In the genomic region with DNA sequence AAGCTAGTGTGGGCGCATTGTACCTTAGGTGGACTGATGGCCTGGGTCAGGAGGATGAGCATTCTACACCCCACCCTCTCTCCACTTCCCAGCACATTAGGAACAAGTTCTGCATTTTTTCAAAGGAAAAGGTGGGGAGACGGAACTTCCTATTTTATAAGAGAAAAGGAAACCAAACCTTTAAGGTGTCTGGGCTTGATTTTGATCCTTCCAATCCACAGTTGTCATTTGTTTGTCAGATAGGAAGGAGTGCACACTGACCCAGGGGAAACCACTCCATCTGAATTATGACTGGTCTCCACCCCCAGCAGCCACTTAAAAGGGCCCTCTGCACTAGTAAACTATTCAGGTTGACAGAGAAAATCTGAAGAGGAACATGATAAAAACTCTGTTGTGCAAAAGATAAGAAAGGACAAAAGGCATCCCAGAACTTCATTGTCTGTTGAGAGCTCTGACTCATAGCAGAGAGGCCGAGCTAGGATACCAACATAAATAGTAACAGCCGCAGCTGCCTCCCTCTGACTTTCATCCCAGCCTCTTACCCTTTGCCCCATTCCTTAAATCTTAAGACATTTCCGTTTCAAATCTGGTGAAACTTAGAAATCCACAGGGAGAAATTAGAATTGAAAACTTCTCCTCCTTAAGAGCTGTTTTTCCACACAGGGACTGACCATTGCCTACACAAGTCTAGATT, we compare ENCODE assay signal across 15 mouse cellular contexts. TPM values are rescaled to one million over a fixed set of nuclear protein-coding genes. Genes with fewer than 3 reads are reported as not detected.
DNase-seq lines count a peak whose midpoint lies in the region; ATAC-seq and TF ChIP-seq lines count a peak whose summit lies in the region.
"Had no signal": no experiment of that assay in that cellular context is flagged by ENCODE, and none has a peak within 500 bp of the region (broad histone marks: within the 10 kb centered on the region; RNA-seq: fewer than 3 reads in every experiment).

No protein-coding gene starts in this region.

- 0 out of 2 replicates have a peak, but pooled peaks have one; percentile 13 for TF ChIP-seq EP300 in lung, postnatal 0 days (IDR thresholded peaks at IDR 0.05)

- no peak overlapping the region for H3K4me2 ChIP-seq in lung, postnatal 0 days (replicated peaks; ENCODE audit: low read depth, low read length)
- no peak overlapping the region for H3K4me2 ChIP-seq in kidney, embryonic 16.5 days (replicated peaks; ENCODE audit: low read depth, low read length)
- H3K4me2 ChIP-seq in midbrain, embryonic 11.5 days, result no peak overlapping the region
- H3K4me2 ChIP-seq: limb, embryonic 15.5 days; lung, embryonic 15.5 days; midbrain, embryonic 13.5 days; neural tube, embryonic 12.5 days had no signal

- no peak overlapping the region for H3K9ac ChIP-seq in lung, postnatal 0 days (replicated peaks; ENCODE audit: low read depth)
- H3K9ac ChIP-seq in kidney, embryonic 16.5 days (replicated peaks; ENCODE audit: low read length), result no peak overlapping the region
- H3K9ac ChIP-seq in midbrain, embryonic 11.5 days (ENCODE audit: low read length), result no peak overlapping the region
- H3K9ac ChIP-seq: limb, embryonic 15.5 days; lung, embryonic 15.5 days; midbrain, embryonic 13.5 days; neural tube, embryonic 12.5 days had no signal

- ATAC-seq in lung, postnatal 0 days, result peak; percentile 65
- ATAC-seq in kidney, embryonic 16.5 days (ENCODE audit: low FRiP score, low TSS enrichment), result peak; percentile 70; the same call in 1 of the 2 replicates
- ATAC-seq in midbrain, embryonic 11.5 days (ENCODE audit: low FRiP score), result no peak
- ATAC-seq: midbrain, embryonic 13.5 days had no signal

- H3K4me1 ChIP-seq in lung, postnatal 0 days (ENCODE audit: insufficient read depth, low read depth, low read length), result no peaks in the 10 kb centered on the region
- no peaks in the 10 kb centered on the region; the same call in 1 of the 2 replicates for H3K4me1 ChIP-seq in brown adipose tissue, adult 24 weeks (ENCODE audit: control insufficient read depth, insufficient read depth, insufficient read length, low read length)
- H3K4me1 ChIP-seq in kidney, embryonic 16.5 days (ENCODE audit: insufficient read depth, low read length), result 0 out of 2 replicates have a peak, but pooled peaks cover 3% of the 10 kb centered on the region
- H3K4me1 ChIP-seq in limb, embryonic 10.5 days, result no peaks in the 10 kb centered on the region
- no peaks in the 10 kb centered on the region for H3K4me1 ChIP-seq in thymus, adult 2 months (replicated peaks; ENCODE audit: control insufficient read depth, insufficient read depth, low read length)
- no peaks in the 10 kb centered on the region for H3K4me1 ChIP-seq in midbrain, embryonic 11.5 days (ENCODE audit: control insufficient read depth, insufficient read depth, low read length)
- H3K4me1 ChIP-seq: limb, embryonic 15.5 days; lung, embryonic 15.5 days; midbrain, embryonic 13.5 days; neural tube, embryonic 12.5 days had no signal

- no peaks in the 10 kb centered on the region for H3K36me3 ChIP-seq in lung, postnatal 0 days (ENCODE audit: insufficient read depth, low read length)
- no peaks in the 10 kb centered on the region for H3K36me3 ChIP-seq in kidney, embryonic 16.5 days (ENCODE audit: insufficient read depth, low read length)
- H3K36me3 ChIP-seq in limb, embryonic 10.5 days, result no peaks in the 10 kb centered on the region
- H3K36me3 ChIP-seq in thymus, adult 2 months (ENCODE audit: control insufficient read depth, insufficient read depth, low read length), result no peaks in the 10 kb centered on the region
- no peaks in the 10 kb centered on the region for H3K36me3 ChIP-seq in midbrain, embryonic 11.5 days (ENCODE audit: control insufficient read depth, insufficient read depth, low read length)
- H3K36me3 ChIP-seq: limb, embryonic 15.5 days; lung, embryonic 15.5 days; midbrain, embryonic 13.5 days; neural tube, embryonic 12.5 days had no signal

- no peak overlapping the region for H3K4me3 ChIP-seq in lung, postnatal 0 days (ENCODE audit: low read depth, low read length)
- no peak overlapping the region for H3K4me3 ChIP-seq in brown adipose tissue, adult 24 weeks (ENCODE audit: insufficient read depth, low read depth, low read length)
- no peak overlapping the region for H3K4me3 ChIP-seq in kidney, embryonic 16.5 days (ENCODE audit: low read length)
- no peak overlapping the region for H3K4me3 ChIP-seq in limb, embryonic 10.5 days
- H3K4me3 ChIP-seq in thymus, adult 2 months (ENCODE audit: control insufficient read depth, insufficient read depth, low read length), result no peak overlapping the region
- no peak overlapping the region for H3K4me3 ChIP-seq in midbrain, embryonic 11.5 days (ENCODE audit: low read depth, low read length)
- H3K4me3 ChIP-seq: limb, embryonic 15.5 days; lung, embryonic 15.5 days; midbrain, embryonic 13.5 days; neural tube, embryonic 12.5 days had no signal

- no peaks in the 10 kb centered on the region for H3K9me3 ChIP-seq in lung, postnatal 0 days (ENCODE audit: low read length)
- H3K9me3 ChIP-seq in kidney, embryonic 16.5 days (ENCODE audit: low read length), result no peaks in the 10 kb centered on the region
- H3K9me3 ChIP-seq in limb, embryonic 10.5 days (replicated peaks), result no peaks in the 10 kb centered on the region
- no peaks in the 10 kb centered on the region for H3K9me3 ChIP-seq in midbrain, embryonic 11.5 days (ENCODE audit: control insufficient read depth, low read length)
- H3K9me3 ChIP-seq: limb, embryonic 15.5 days; lung, embryonic 15.5 days; midbrain, embryonic 13.5 days; neural tube, embryonic 12.5 days had no signal

- no peak overlapping the region for H3K27ac ChIP-seq in lung, postnatal 0 days (ENCODE audit: low read length)
- peak overlapping the region; percentile 17; the same call in 1 of the 2 replicates for H3K27ac ChIP-seq in brown adipose tissue, adult 24 weeks (replicated peaks; ENCODE audit: low read depth, low read length)
- no peak overlapping the region for H3K27ac ChIP-seq in kidney, embryonic 16.5 days (ENCODE audit: low read length)
- H3K27ac ChIP-seq in limb, embryonic 10.5 days, result no peak overlapping the region
- no peak overlapping the region for H3K27ac ChIP-seq in thymus, adult 2 months (ENCODE audit: control insufficient read depth, insufficient read depth, low read length)
- H3K27ac ChIP-seq in midbrain, embryonic 11.5 days (ENCODE audit: low read depth, low read length), result no peak overlapping the region
- H3K27ac ChIP-seq: limb, embryonic 15.5 days; lung, embryonic 15.5 days; midbrain, embryonic 13.5 days; neural tube, embryonic 12.5 days had no signal

- no peaks in the 10 kb centered on the region for H3K27me3 ChIP-seq in lung, postnatal 0 days (replicated peaks; ENCODE audit: insufficient read depth, low read length)
- H3K27me3 ChIP-seq in kidney, embryonic 16.5 days (ENCODE audit: insufficient read depth, low read length), result no peaks in the 10 kb centered on the region
- H3K27me3 ChIP-seq in limb, embryonic 10.5 days (ENCODE audit: low read depth, poor library complexity, severe bottlenecking), result no peaks in the 10 kb centered on the region
- no peaks in the 10 kb centered on the region for H3K27me3 ChIP-seq in thymus, adult 2 months (ENCODE audit: control insufficient read depth, insufficient read depth, low read length)
- H3K27me3 ChIP-seq in midbrain, embryonic 11.5 days (ENCODE audit: control insufficient read depth, insufficient read depth, low read length), result no peaks in the 10 kb centered on the region
- H3K27me3 ChIP-seq: limb, embryonic 15.5 days; lung, embryonic 15.5 days; midbrain, embryonic 13.5 days; neural tube, embryonic 12.5 days had no signal

- no peak for TF ChIP-seq POLR2A in thymus, adult 2 months (IDR thresholded peaks at IDR 0.05; ENCODE audit: control insufficient read depth, extremely low read depth, insufficient read depth, low read length, poor library complexity)

- WGBS in lung, postnatal 0 days, result 43% methylated on average over 5 of the region's 5 CpGs
- WGBS in kidney, embryonic 16.5 days, result 59% methylated on average over 5 of the region's 5 CpGs
- 79% methylated on average over 5 of the region's 5 CpGs for WGBS in limb, embryonic 10.5 days
- WGBS in thymus, adult 2 months, result 29% methylated on average over 5 of the region's 5 CpGs
- WGBS in midbrain, embryonic 11.5 days, result 81% methylated on average over 5 of the region's 5 CpGs

- DNase-seq in lung, postnatal 0 days (ENCODE audit: low spot score), result peak; percentile 35
- no peak for DNase-seq in lung, postnatal 25 days (ENCODE audit: low spot score)
- no peak for DNase-seq in limb, embryonic 10.5 days (ENCODE audit: low spot score)
- DNase-seq in thymus, adult 2 months, result no peak
- DNase-seq in midbrain, embryonic 11.5 days (ENCODE audit: low spot score, missing footprints), result no peak
- DNase-seq: gastrocnemius, postnatal 36 days; heart, postnatal 14 days; retina, postnatal 1 day; spleen, adult 18-20 months had no signal

- TF ChIP-seq CTCF in lung, postnatal 0 days (IDR thresholded peaks at IDR 0.05), result no peak
- TF ChIP-seq CTCF in thymus, adult 2 months (IDR thresholded peaks at IDR 0.05; ENCODE audit: borderline replicate concordance, control insufficient read depth, extremely low read depth, insufficient read depth, low read length, poor library complexity), result no peak

RNA-seq across cellular contexts. Expression of a gene that starts 54.2 kb away (rescaled TPM):
- 36.3 and 41.1 TPM in 2 replicates for polyA plus RNA-seq in lung, postnatal 0 days (2015; fragmentation: Nextera tagmentation; extraction: Ambion mirVana)
- 25.6 and 34.0 TPM in 2 replicates for polyA plus RNA-seq in brown adipose tissue, adult 24 weeks (2012; ENCODE audit: insufficient read depth, insufficient read length, missing spikeins)
- polyA plus RNA-seq in kidney, embryonic 16.5 days (2015; fragmentation: Nextera tagmentation; extraction: Ambion mirVana), result 28.8 and 29.0 TPM in 2 replicates
- 5.0 TPM in 2 replicates for polyA plus RNA-seq in limb, embryonic 10.5 days (2016; fragmentation: Nextera tagmentation; extraction: Ambion mirVana)
- polyA plus RNA-seq in thymus, adult 2 months (2012; rRNA removed), result 1.6 and 2.5 TPM in 2 replicates
- polyA plus RNA-seq in midbrain, embryonic 11.5 days (2014; fragmentation: Nextera tagmentation; extraction: Ambion mirVana), result 8.2 and 8.3 TPM in 2 replicates
